Mouse (Mus musculus): ENCODE data around the gene Tmf1. TPM values are rescaled to one million over a fixed set of nuclear protein-coding genes. Genes with fewer than 3 reads are reported as not detected.
A peak's percentile ranks its signal among the peaks of the same experiment; 100 is the strongest.

Gene Tmf1
- total and polyA plus RNA-seq, 3 experiments = 13.5 to 19.2 TPM; not detected in 1

- no peak for TF ChIP-seq TCF12 (IDR thresholded peaks at IDR 0.05; ENCODE audit: low read depth, low read length)
- Histone ChIP-seq H3K27ac (ENCODE audit: control insufficient read depth, low read depth, low read length) (no peak overlapping the region), H3K4me1 (ENCODE audit: control insufficient read depth in 1 of 2, insufficient read depth in 2 of 2, low read length in 2 of 2) (peaks cover 14 to 21% of the 10 kb centered on the region in 2 experiments), H3K9me3 (replicated peaks; ENCODE audit: insufficient read depth, low read length) (no peaks in the 10 kb centered on the region), H3K4me3 (ENCODE audit: control insufficient read depth in 1 of 2, insufficient read depth in 1 of 2, low read depth in 2 of 2, low read length in 2 of 2) (no peak overlapping the region), H3K79me2 (ENCODE audit: control insufficient read depth, insufficient read depth, low read length, poor library complexity) (peaks cover 15% of the 10 kb centered on the region), H3K9ac (ENCODE audit: control insufficient read depth, low read depth, low read length, poor library complexity, severe bottlenecking) (no peak overlapping the region), H3K36me3 (ENCODE audit: control insufficient read depth in 1 of 2, insufficient read depth in 2 of 2, low read length in 2 of 2) (peaks cover 15% of the 10 kb centered on the region in 2 experiments), H3K27me3 (ENCODE audit: control insufficient read depth in 1 of 2, insufficient read depth in 2 of 2, low read length in 2 of 2) (no peaks in the 10 kb centered on the region)
- DNase-seq (ENCODE audit: low read depth, low spot score) = no peak
Measured at GRCm38 (mm10) chr6:97224505-97224904, 45.6 kb upstream of the Tmf1 start.

GRCm38 (mm10) chr6:97223566-97223965, 44.6 kb upstream of the Tmf1 start:
- no peaks in the 10 kb centered on the region for H3K9me3 ChIP-seq (replicated peaks; ENCODE audit: insufficient read depth, low read length)
- DNase-seq (ENCODE audit: low read depth, low spot score) = no peak
- H3K4me3 ChIP-seq (ENCODE audit: control insufficient read depth in 1 of 2, insufficient read depth in 1 of 2, low read depth in 2 of 2, low read length in 2 of 2) = no peak overlapping the region
- H3K79me2 ChIP-seq (ENCODE audit: control insufficient read depth, insufficient read depth, low read length, poor library complexity) = peaks cover 17% of the 10 kb centered on the region
- H3K27me3 ChIP-seq (ENCODE audit: control insufficient read depth in 1 of 2, insufficient read depth in 2 of 2, low read length in 2 of 2) = no peaks in the 10 kb centered on the region
- peaks cover 14 to 25% of the 10 kb centered on the region in 2 experiments for H3K4me1 ChIP-seq (ENCODE audit: control insufficient read depth in 1 of 2, insufficient read depth in 2 of 2, low read length in 2 of 2)
- no peak overlapping the region for H3K9ac ChIP-seq (ENCODE audit: control insufficient read depth, low read depth, low read length, poor library complexity, severe bottlenecking)
- peaks cover 11 to 19% of the 10 kb centered on the region in 2 experiments for H3K36me3 ChIP-seq (ENCODE audit: control insufficient read depth in 1 of 2, insufficient read depth in 2 of 2, low read length in 2 of 2)
- H3K27ac ChIP-seq (ENCODE audit: control insufficient read depth, low read depth, low read length) = no peak overlapping the region
- TF ChIP-seq SMC3 (IDR thresholded peaks at IDR 0.05; ENCODE audit: low read depth, low read length) (no peak), UBTF (IDR thresholded peaks at IDR 0.05; ENCODE audit: borderline replicate concordance, insufficient read depth, low read depth, low read length) (no peak), CHD2 (IDR thresholded peaks at IDR 0.05; ENCODE audit: low read length) (no peak), POLR2AphosphoS5 (IDR thresholded peaks at IDR 0.05; ENCODE audit: borderline replicate concordance, low read depth, low read length) (no peak), NRF1 (IDR thresholded peaks at IDR 0.05; ENCODE audit: insufficient read depth, low read depth, low read length, poor library complexity, severe bottlenecking) (no peak), MEF2A (IDR thresholded peaks at IDR 0.05; ENCODE audit: extremely low read depth, insufficient replicate concordance, low read depth, low read length, poor library complexity, severe bottlenecking) (no peak), RCOR1 (IDR thresholded peaks at IDR 0.05; ENCODE audit: low read depth, low read length) (no peak), ZKSCAN1 (IDR thresholded peaks at IDR 0.05; ENCODE audit: low read depth, low read length) (no peak), ZC3H11A (IDR thresholded peaks at IDR 0.05; ENCODE audit: low read depth, low read length) (no peak), TAL1 (IDR thresholded peaks at IDR 0.05; ENCODE audit: low read length) (no peak), CTCF (IDR thresholded peaks at IDR 0.05 in 2 of 3, conservative IDR thresholded peaks at IDR 0.05 in 1 of 3; ENCODE audit: control insufficient read depth in 1 of 3, insufficient read depth in 1 of 3, low read depth in 2 of 3, low read length in 3 of 3, poor library complexity in 1 of 3, severe bottlenecking in 1 of 3) (no peak), CHD1 (IDR thresholded peaks at IDR 0.05; ENCODE audit: low read depth, low read length) (no peak)

GRCm38 (mm10) chr6:97222931-97223467, 44.1 kb upstream of the Tmf1 start:
- no peak overlapping the region for H3K9ac ChIP-seq (ENCODE audit: control insufficient read depth, low read depth, low read length, poor library complexity, severe bottlenecking)
- no peaks in the 10 kb centered on the region for H3K9me3 ChIP-seq (replicated peaks; ENCODE audit: insufficient read depth, low read length)
- no peak overlapping the region for H3K27ac ChIP-seq (ENCODE audit: control insufficient read depth, low read depth, low read length)
- H3K36me3 ChIP-seq (ENCODE audit: control insufficient read depth in 1 of 2, insufficient read depth in 2 of 2, low read length in 2 of 2) = peaks cover 13 to 19% of the 10 kb centered on the region in 2 experiments
- TF ChIP-seq USF1 (IDR thresholded peaks at IDR 0.05; ENCODE audit: low read depth, low read length) = no peak
- no peak for TF ChIP-seq GATA1 (IDR thresholded peaks at IDR 0.05; ENCODE audit: low read depth, low read length)
- 0 out of 2 replicates have a peak, but pooled peaks have one; percentile 23 for TF ChIP-seq ETS1 (IDR thresholded peaks at IDR 0.05; ENCODE audit: low read depth, low read length)
- TF ChIP-seq TBP (IDR thresholded peaks at IDR 0.05; ENCODE audit: low read depth, low read length) = no peak
- TF ChIP-seq MAZ (IDR thresholded peaks at IDR 0.05; ENCODE audit: low read depth, low read length) = no peak
- peaks cover 14 to 25% of the 10 kb centered on the region in 2 experiments for H3K4me1 ChIP-seq (ENCODE audit: control insufficient read depth in 1 of 2, insufficient read depth in 2 of 2, low read length in 2 of 2)
- peaks cover 19% of the 10 kb centered on the region for H3K79me2 ChIP-seq (ENCODE audit: control insufficient read depth, insufficient read depth, low read length, poor library complexity)
- no peak overlapping the region for H3K4me3 ChIP-seq (ENCODE audit: control insufficient read depth in 1 of 2, insufficient read depth in 1 of 2, low read depth in 2 of 2, low read length in 2 of 2)
- no peak for DNase-seq (ENCODE audit: low read depth, low spot score)
- H3K27me3 ChIP-seq (ENCODE audit: control insufficient read depth in 1 of 2, insufficient read depth in 2 of 2, low read length in 2 of 2) = no peaks in the 10 kb centered on the region

Measured in MEL (cell line).